Mouse (Mus musculus) neural tube, embryonic 13.5 days (tissue): ENCODE results near the gene Ssbp3. TPM values are rescaled to one million over a fixed set of nuclear protein-coding genes. Genes with fewer than 3 reads are reported as not detected.

Source experiments
- ATAC-seq: fragments of 200-750 bp; cut with Nextera tagmentation; 2 replicates; pipeline ENCODE4 v1.8.0; 2017; ENCODE audit warnings: low read depth, mild to moderate bottlenecking, moderate TSS enrichment, moderate library complexity
- H3K27ac ChIP-seq: fragments of 300-500 bp; sonication (generic); replicated peaks from 2 replicates; pipeline ENCODE4 v1.5.1; 2015; ENCODE audit warnings: moderate library complexity, mild to moderate bottlenecking, inconsistent platforms
- H3K27me3 ChIP-seq: fragments of 300-500 bp; sonication (generic); 2 replicates; pipeline ENCODE4 v1.6.1; 2015; ENCODE audit warnings: mild to moderate bottlenecking, inconsistent platforms
- H3K36me3 ChIP-seq: fragments of 300-500 bp; sonication (generic); 2 replicates; pipeline ENCODE4 v1.6.1; 2015; ENCODE audit warnings: mild to moderate bottlenecking, inconsistent platforms
- H3K4me1 ChIP-seq: fragments of 300-500 bp; sonication (generic); replicated peaks from 2 replicates; pipeline ENCODE4 v1.6.1; 2015; ENCODE audit warnings: inconsistent platforms
- H3K4me2 ChIP-seq: fragments of 300-500 bp; sonication (generic); 2 replicates; pipeline ENCODE4 v1.6.1; 2015; ENCODE audit warnings: inconsistent platforms, mild to moderate bottlenecking, moderate library complexity
- H3K4me3 ChIP-seq: fragments of 300-500 bp; sonication (generic); 2 replicates; pipeline ENCODE4 v1.5.1; 2015; ENCODE audit warnings: mild to moderate bottlenecking, inconsistent platforms
- H3K9ac ChIP-seq: fragments of 300-500 bp; sonication (generic); 2 replicates; pipeline ENCODE4 v1.6.1; 2015; ENCODE audit warnings: moderate library complexity, mild to moderate bottlenecking, inconsistent platforms
- H3K9me3 ChIP-seq: fragments of 300-500 bp; sonication (generic); 2 replicates; pipeline ENCODE4 v1.6.1; 2016; ENCODE audit warnings: inconsistent platforms
- WGBS: fragments of 180-500 bp; shearing (Covaris S2); methylation state at CpG from one replicate; pipeline ENCODE4 v1.1.7; 2015; 5-methylcytosine and 5-hydroxymethylcytosine counted together
- polyA plus RNA-seq: library from polyadenylated mRNA; unstranded; fragments of >200 nt; fragmentation: Nextera tagmentation; extraction: Ambion mirVana; gene quantifications from 2 replicates; pipeline ENCODE4 v1.2.1, GENCODE M21; 2015

Ssbp3 gene
- polyA plus RNA-seq, result 186 and 191 TPM in 2 replicates

GRCm38 (mm10) chr4:106910201-106911172, at the start of gene Ssbp3:
Gene Ssbp3 (plus strand): TSS chr4:106910701.
- ATAC-seq, result peak; percentile 71
- H3K4me1 ChIP-seq, result peaks cover 57% of the 10 kb centered on the region
- H3K27me3 ChIP-seq, result no peaks in the 10 kb centered on the region
- peak within 1 kb of the TSS; percentile 100 for H3K4me3 ChIP-seq
- peak within 1 kb of the TSS; percentile 100 for H3K9ac ChIP-seq
- H3K9me3 ChIP-seq, result no peaks in the 10 kb centered on the region
- H3K36me3 ChIP-seq, result peaks cover 21% of the 10 kb centered on the region
- WGBS, result under 1% methylated on average over 42 of the region's 51 CpGs
- H3K4me2 ChIP-seq, result peak within 1 kb of the TSS; percentile 98
- peak within 1 kb of the TSS; percentile 100 for H3K27ac ChIP-seq

- 76% methylated on average over 8 of the region's 8 CpGs for WGBS
- no peak for ATAC-seq
Measured at GRCm38 (mm10) chr4:106861871-106862270, 48.6 kb upstream of the Ssbp3 start.

GRCm38 (mm10) chr4:106862317-106862716, 48.2 kb upstream of the Ssbp3 start:
- ATAC-seq, result no peak
- no peak overlapping the region for H3K27ac ChIP-seq
- no peaks in the 10 kb centered on the region for H3K9me3 ChIP-seq
- no peaks in the 10 kb centered on the region for H3K36me3 ChIP-seq
- H3K9ac ChIP-seq, result no peak overlapping the region
- no peak overlapping the region for H3K4me3 ChIP-seq
- 57% methylated on average over 7 of the region's 7 CpGs for WGBS
- no peak overlapping the region for H3K4me2 ChIP-seq
- H3K27me3 ChIP-seq, result no peaks in the 10 kb centered on the region
- peaks cover 55% of the 10 kb centered on the region for H3K4me1 ChIP-seq

More at GRCm38 (mm10) chr4:106861871-106862270, 48.6 kb upstream of the Ssbp3 start:
- Histone ChIP-seq H3K9ac (no peak overlapping the region), H3K27me3 (no peaks in the 10 kb centered on the region), H3K27ac (no peak overlapping the region), H3K4me3 (no peak overlapping the region), H3K4me2 (no peak overlapping the region), H3K36me3 (no peaks in the 10 kb centered on the region), H3K9me3 (no peaks in the 10 kb centered on the region), H3K4me1 (peaks cover 51% of the 10 kb centered on the region)

GRCm38 (mm10) chr4:106862767-106863370, 47.6 kb upstream of the Ssbp3 start:
- Histone ChIP-seq H3K27me3 (no peaks in the 10 kb centered on the region), H3K4me3 (no peak overlapping the region), H3K9me3 (no peaks in the 10 kb centered on the region), H3K4me1 (peaks cover 58% of the 10 kb centered on the region), H3K27ac (no peak overlapping the region), H3K36me3 (no peaks in the 10 kb centered on the region), H3K9ac (no peak overlapping the region), H3K4me2 (no peak overlapping the region)
- no peak for ATAC-seq
- 40% methylated on average over 3 of the region's 3 CpGs for WGBS

- 4% methylated on average over 19 of the region's 19 CpGs for WGBS
- H3K9me3 ChIP-seq, result no peaks in the 10 kb centered on the region
- H3K4me3 ChIP-seq, result no peak overlapping the region
- H3K27me3 ChIP-seq, result no peaks in the 10 kb centered on the region
- H3K9ac ChIP-seq, result peak overlapping the region; percentile 57
- ATAC-seq, result peak; percentile 54
- peak overlapping the region; percentile 90 for H3K27ac ChIP-seq
- peak overlapping the region; percentile 18; the same call in 1 of the 2 replicates for H3K4me2 ChIP-seq
- H3K36me3 ChIP-seq, result no peaks in the 10 kb centered on the region
- H3K4me1 ChIP-seq, result peaks cover 60% of the 10 kb centered on the region
Measured at GRCm38 (mm10) chr4:106865415-106866110, 44.9 kb upstream of the Ssbp3 start.

GRCm38 (mm10) chr4:106866381-106866780, 44.1 kb upstream of the Ssbp3 start:
- H3K36me3 ChIP-seq, result no peaks in the 10 kb centered on the region
- no peak overlapping the region for H3K4me3 ChIP-seq
- ATAC-seq, result no peak
- 50% methylated on average over 5 of the region's 5 CpGs for WGBS
- H3K4me2 ChIP-seq, result no peak overlapping the region
- no peak overlapping the region for H3K9ac ChIP-seq
- no peaks in the 10 kb centered on the region for H3K27me3 ChIP-seq
- H3K27ac ChIP-seq, result peak overlapping the region; percentile 90
- H3K4me1 ChIP-seq, result peaks cover 60% of the 10 kb centered on the region
- no peaks in the 10 kb centered on the region for H3K9me3 ChIP-seq

- 6% methylated on average over 7 of the region's 7 CpGs for WGBS
- H3K4me1 ChIP-seq, result peaks cover 60% of the 10 kb centered on the region
- peak overlapping the region; percentile 90 for H3K27ac ChIP-seq
- H3K4me2 ChIP-seq, result no peak overlapping the region
- H3K9me3 ChIP-seq, result no peaks in the 10 kb centered on the region
- no peak overlapping the region for H3K4me3 ChIP-seq
- no peak overlapping the region for H3K9ac ChIP-seq
- H3K36me3 ChIP-seq, result no peaks in the 10 kb centered on the region
- no peaks in the 10 kb centered on the region for H3K27me3 ChIP-seq
- peak; percentile 79 for ATAC-seq
Measured at GRCm38 (mm10) chr4:106866845-106867244, 43.7 kb upstream of the Ssbp3 start.

GRCm38 (mm10) chr4:106868737-106869438, 41.6 kb upstream of the Ssbp3 start:
- WGBS, result 74% methylated on average over 12 of the region's 12 CpGs

GRCm38 (mm10) chr4:106869539-106869951, 41.0 kb upstream of the Ssbp3 start:
- 88% methylated on average over 3 of the region's 3 CpGs for WGBS
- Histone ChIP-seq H3K27me3 (no peaks in the 10 kb centered on the region), H3K4me3 (no peak overlapping the region), H3K4me1 (peaks cover 37% of the 10 kb centered on the region), H3K27ac (no peak overlapping the region), H3K9me3 (no peaks in the 10 kb centered on the region), H3K4me2 (no peak overlapping the region), H3K9ac (no peak overlapping the region), H3K36me3 (no peaks in the 10 kb centered on the region)
- ATAC-seq, result no peak

More at GRCm38 (mm10) chr4:106868737-106869438, 41.6 kb upstream of the Ssbp3 start:
- Histone ChIP-seq H3K4me3 (no peak overlapping the region), H3K27me3 (no peaks in the 10 kb centered on the region), H3K9ac (no peak overlapping the region), H3K4me2 (no peak overlapping the region), H3K36me3 (no peaks in the 10 kb centered on the region), H3K27ac (no peak overlapping the region), H3K9me3 (no peaks in the 10 kb centered on the region), H3K4me1 (peaks cover 43% of the 10 kb centered on the region)
- ATAC-seq, result no peak

GRCm38 (mm10) chr4:106870556-106870955, 39.9 kb upstream of the Ssbp3 start:
- Histone ChIP-seq H3K4me2 (no peak overlapping the region), H3K27ac (no peak overlapping the region), H3K9ac (no peak overlapping the region), H3K4me1 (peaks cover 28% of the 10 kb centered on the region), H3K27me3 (no peaks in the 10 kb centered on the region), H3K9me3 (no peaks in the 10 kb centered on the region), H3K36me3 (no peaks in the 10 kb centered on the region), H3K4me3 (no peak overlapping the region)
- WGBS, result 88% methylated on average over 2 of the region's 2 CpGs
- ATAC-seq, result no peak

GRCm38 (mm10) chr4:106874501-106874900, 36.0 kb upstream of the Ssbp3 start:
- no peak for ATAC-seq
- Histone ChIP-seq H3K9me3 (no peaks in the 10 kb centered on the region), H3K4me1 (no peaks in the 10 kb centered on the region), H3K36me3 (no peaks in the 10 kb centered on the region), H3K4me2 (no peak overlapping the region), H3K27ac (no peak overlapping the region), H3K27me3 (no peaks in the 10 kb centered on the region), H3K9ac (no peak overlapping the region), H3K4me3 (no peak overlapping the region)
- 90% methylated on average over 7 of the region's 7 CpGs for whole genome bisulfite sequencing
